Mouse (Mus musculus) left cerebral cortex, adult 8-10 months (tissue): Measurements from ENCODE around the gene Slc6a9. TPM values are rescaled to one million over a fixed set of nuclear protein-coding genes. Genes with fewer than 3 reads are reported as not detected.

Source experiments
- DNase-seq, 2 experiments: peaks; one replicate each; pipeline ENCODE4 v3.0.0; 2022; ENCODE audit warnings: low spot score in 2 of 2
- total RNA-seq, 4 experiments: library from RNA; stranded (reverse); gene quantifications; 2 replicates each; pipeline ENCODE4 v1.2.4; 2022

The Slc6a9 gene
- total RNA-seq, 4 experiments from 2014 or later, result 56.1 to 61.2 (median 58.5) TPM

GRCm38 (mm10) chr4:117873615-117874014, 39.3 kb downstream of the Slc6a9 start:
- no peak for DNase-seq

GRCm38 (mm10) chr4:117878301-117878700, 44.0 kb downstream of the Slc6a9 start:
- no peak for DNase-seq

GRCm38 (mm10) chr4:117878703-117879102, 44.4 kb downstream of the Slc6a9 start:
- no peak for DNase-seq

GRCm38 (mm10) chr4:117882701-117883691, 48.7 kb downstream of the Slc6a9 start, which contains the start of gene B4galt2:
TSS of gene B4galt2 (minus strand) at chr4:117883487.
- peak in 1 of 2 experiments; percentile 53 for DNase-seq

- no peak for DNase-seq
Measured at GRCm38 (mm10) chr4:117884146-117884545, 49.8 kb downstream of the Slc6a9 start.

DNA sequence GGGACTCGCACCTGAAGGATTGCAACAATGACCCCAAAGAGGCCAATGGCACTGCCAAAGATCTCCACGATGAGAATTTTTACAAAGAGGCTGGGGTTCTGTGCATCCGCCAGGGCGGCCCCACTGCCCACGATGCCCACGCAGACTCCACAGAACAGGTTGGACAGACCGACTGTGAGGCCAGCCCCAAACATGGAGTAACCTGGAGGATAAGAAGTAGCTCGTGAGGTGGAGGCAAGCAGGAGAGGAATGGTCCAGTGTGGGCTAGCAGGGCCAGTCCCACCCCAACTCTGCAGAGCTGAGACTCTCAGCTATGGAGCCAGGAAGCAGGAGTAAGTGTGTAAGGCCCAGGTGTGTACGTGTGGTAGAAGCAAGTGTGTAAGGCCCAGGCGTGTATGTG, 50.8 kb downstream of the Slc6a9 start:
- DNase-seq, result no peak

DNA sequence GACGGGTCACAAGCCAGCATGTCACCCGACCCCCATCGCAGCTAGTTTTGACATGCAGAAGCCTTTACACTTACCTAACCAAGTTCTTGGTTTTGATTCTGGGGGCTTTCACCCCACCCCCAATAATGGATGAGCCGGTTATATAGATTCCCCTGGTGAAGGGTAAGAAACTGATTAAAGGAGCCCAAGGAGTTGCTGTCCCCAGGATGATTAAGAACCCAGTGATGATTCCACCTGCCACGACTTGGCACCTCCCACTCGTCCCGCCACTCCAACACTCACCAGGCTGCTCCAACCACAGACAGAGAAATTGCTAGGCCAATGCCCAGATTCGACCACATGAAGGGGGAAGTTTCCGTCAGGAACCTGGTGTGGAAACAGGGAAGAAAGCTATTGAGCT, 51.7 kb downstream of the Slc6a9 start:
- no peak for DNase-seq

- no peak for DNase-seq
Measured at GRCm38 (mm10) chr4:117886644-117887043, 52.3 kb downstream of the Slc6a9 start.

GRCm38 (mm10) chr4:117887133-117887532, 52.8 kb downstream of the Slc6a9 start, which contains the start of gene Atp6v0b:
TSS of gene Atp6v0b (minus strand) at chr4:117887333.
- peak; percentile 90 to 95 for DNase-seq

GRCm38 (mm10) chr4:117887920-117888319, 53.6 kb downstream of the Slc6a9 start:
- no peak for DNase-seq

DNA sequence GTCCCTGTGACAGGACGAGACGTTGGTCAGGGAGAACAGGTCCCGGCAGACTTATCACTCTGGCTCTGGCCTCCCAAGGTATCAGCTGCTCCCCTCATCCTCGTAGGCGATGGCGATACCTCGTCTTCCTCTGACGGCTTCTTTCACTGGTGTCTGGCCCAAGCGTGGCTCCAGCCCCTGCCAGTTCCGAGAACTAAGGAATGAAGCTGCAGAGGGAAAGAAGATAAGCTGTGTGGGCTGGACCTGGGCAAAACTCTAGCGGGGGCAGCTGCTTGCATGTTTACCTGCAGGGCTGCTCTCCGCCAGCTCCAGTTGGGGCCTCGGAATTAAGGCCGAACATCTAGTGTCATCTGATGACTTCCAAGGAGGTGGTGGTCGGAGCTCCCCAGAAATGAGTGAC, 55.2 kb downstream of the Slc6a9 start:
- no peak for DNase-seq

DNA sequence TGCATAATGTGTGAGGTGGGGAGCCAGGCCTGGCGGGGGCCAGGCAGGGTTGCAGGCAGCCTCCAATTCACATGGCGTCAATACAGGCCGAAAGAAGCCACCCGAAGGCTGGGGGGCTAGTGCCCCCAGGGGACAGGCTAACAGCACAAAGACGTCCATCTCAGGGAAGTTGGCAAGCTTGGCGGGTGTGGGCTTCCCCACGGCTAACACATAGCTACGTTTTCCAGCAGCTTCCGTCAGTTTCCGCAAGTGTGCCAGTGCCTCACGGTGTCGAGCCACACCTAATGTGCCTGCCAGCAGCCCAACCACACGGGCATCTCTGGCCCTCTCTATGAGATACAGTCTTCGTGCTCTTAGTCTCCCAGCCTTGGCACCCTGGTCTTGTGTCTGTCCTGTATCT, 55.7 kb downstream of the Slc6a9 start:
- DNase-seq, result no peak

- no peak for DNase-seq
Measured at GRCm38 (mm10) chr4:117890750-117891149, 56.4 kb downstream of the Slc6a9 start.

DNA sequence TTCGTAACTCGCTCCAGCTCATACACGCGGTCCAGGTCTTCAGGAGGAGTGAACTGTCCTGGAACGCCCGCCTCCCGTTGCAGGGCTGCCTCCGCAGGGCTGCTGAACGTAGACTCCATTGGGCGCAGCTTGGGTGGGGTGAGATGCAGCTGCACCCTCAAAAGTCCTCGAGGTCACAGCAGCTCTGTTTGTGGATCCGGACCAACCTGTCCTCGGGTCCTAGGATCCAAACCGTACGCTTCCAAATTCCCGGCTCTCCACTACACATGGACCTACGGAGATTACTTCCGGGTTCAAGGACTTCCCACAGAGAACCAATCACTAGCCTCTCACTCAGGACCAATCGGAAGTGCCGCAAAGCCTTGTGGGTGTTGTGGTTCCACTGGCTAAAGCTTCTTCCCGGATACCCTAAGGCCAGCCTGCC, 57.4 kb downstream of the Slc6a9 start, which contains the start of gene Dph2:
TSS of gene Dph2 (minus strand) at position 295 of the 424 bp plus-strand sequence.
- DNase-seq, result peak; percentile 54 to 88

DNA sequence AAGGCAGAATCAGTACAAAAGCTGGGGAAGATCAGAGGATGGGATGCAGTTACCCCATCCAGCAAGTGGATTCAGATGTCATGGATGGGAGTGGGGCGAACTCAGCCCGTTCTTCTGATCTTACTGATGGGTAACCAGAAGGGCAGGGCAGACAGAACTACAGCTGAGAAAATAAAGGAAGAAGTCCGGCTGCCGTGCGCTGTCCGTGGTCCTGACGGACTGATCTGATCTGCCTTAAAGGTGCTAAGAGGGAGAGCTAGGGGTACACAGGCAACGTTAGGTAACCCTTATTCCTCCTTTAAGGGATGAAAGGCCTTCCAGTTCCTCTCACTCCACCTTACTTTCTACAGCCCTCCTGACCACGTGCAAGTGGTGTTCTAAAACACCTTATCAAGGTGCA, 59.1 kb downstream of the Slc6a9 start:
- DNase-seq, result no peak

- no peak for DNase-seq
Measured at GRCm38 (mm10) chr4:117894601-117895000, 60.3 kb downstream of the Slc6a9 start.

DNA sequence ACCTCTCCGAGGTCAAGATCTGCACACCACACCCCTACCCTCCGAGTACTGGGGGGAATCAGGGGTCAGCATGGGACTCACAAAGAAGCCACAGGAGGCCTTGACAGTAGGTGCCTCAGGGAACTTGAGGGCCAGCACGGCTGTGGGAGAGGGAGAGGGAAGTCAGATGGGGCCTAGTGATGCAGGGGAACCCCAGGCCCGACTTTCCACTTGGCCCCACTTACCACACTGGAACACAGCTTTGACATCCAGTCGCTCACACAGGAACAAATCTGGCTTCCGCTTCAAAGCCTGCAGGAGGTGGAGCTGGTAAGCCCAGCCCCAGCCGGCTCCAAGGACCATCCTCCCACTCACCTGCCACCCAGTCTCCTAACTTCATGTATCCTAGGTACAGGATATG, 61.0 kb downstream of the Slc6a9 start:
- DNase-seq, result no peak

DNA sequence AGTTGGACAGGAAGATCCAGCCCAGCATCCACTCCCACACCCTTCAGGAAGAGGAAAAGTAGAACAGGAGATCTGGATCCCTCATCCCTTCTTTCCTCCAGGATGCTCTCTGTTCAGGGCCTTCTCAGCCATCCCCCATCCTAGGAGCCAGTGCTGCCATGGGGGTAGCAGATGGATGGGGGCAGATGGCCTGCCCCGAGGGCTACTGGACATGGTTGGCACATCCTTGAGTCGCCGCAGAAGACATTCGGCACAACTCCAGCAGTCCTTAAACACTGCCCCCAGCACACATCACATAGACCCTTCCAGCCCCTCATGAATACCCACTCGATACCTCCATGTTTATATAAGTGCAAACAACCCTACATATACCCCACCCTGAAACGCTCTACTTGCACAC, 61.7 kb downstream of the Slc6a9 start:
- DNase-seq, result no peak

GRCm38 (mm10) chr4:117898111-117898510, 63.8 kb downstream of the Slc6a9 start:
- no peak for DNase-seq

- no peak for DNase-seq
Measured at GRCm38 (mm10) chr4:117904094-117904493, 69.8 kb downstream of the Slc6a9 start.

GRCm38 (mm10) chr4:117904761-117905160, 70.5 kb downstream of the Slc6a9 start:
- DNase-seq, result no peak

DNA sequence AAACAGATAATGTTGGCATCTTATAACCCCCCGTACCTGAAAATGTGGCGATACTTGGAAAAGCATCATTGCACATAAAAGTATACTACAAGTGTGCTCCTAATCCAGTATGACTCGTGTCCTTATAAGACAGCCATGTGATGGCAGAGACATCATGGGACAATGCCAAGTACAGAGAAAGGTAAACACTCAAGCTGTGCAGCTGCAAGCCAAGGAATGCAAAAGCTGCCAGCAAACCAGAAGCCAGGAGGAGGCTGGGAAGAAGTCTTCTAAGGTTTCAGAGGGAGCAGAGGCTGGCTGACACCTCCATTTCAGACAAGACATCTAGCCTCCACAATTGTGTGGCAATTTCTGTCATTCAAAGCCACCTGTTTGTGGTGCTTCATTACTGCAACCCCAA, 71.9 kb downstream of the Slc6a9 start:
- DNase-seq, result no peak
